Mouse (Mus musculus): ENCODE measurements around the gene Wdsub1. TPM values are rescaled to one million over a fixed set of nuclear protein-coding genes. Genes with fewer than 3 reads are reported as not detected.
A peak's percentile ranks its signal among the peaks of the same experiment; 100 is the strongest.

The Wdsub1 gene
- polyA plus RNA-seq (2014; fragmentation: Nextera tagmentation; extraction: Ambion mirVana): 35.1 and 37.5 TPM in 2 replicates

DNA sequence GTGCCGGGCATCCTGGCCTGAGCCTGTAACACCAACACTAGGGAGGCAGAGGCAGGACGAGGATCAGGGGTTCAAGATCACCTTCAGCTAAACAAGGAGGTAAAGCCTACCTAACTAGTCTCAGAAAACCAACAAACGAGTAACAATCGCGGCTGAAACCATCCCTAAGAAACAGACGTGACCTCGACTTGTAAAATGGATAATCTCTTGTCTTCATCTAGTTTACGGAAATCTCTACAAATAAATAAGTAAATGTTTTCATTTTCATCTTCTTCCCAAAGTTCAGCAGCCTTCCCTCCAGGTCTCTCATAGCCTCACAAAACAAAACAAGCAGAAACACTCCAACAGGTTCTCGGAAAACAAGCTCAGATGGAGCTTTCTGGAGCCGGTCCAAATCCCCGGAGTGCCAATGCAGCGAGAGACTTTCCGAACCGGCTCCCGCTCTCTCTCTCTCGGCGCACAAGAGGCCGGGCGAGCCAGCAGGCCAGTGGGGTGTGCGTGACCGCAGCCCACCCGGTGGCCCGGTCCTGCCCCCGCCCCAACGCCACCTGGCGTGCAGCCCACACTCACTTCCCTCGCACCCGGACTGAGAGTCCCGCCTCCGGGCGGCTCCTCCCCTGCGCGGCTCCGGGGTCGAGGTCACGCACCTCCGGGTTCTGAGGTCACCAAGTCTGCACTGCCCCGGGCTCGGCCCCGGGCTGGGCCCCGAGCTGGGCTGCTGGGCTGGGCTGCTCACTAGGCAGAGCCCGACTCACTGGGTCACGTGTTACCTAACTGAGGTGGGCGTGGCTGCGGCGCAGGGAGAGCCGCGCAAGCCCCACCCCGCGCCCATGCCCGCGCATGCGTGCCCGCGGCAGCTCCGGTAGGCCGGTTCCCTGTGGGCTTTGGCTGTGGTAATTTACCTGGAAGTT is at the start of gene Wdsub1:
Gene Wdsub1, minus strand, starts transcription at position 761 of the 911 bp plus-strand sequence.
- WGBS: 4% methylated on average over 57 of the region's 57 CpGs

DNA sequence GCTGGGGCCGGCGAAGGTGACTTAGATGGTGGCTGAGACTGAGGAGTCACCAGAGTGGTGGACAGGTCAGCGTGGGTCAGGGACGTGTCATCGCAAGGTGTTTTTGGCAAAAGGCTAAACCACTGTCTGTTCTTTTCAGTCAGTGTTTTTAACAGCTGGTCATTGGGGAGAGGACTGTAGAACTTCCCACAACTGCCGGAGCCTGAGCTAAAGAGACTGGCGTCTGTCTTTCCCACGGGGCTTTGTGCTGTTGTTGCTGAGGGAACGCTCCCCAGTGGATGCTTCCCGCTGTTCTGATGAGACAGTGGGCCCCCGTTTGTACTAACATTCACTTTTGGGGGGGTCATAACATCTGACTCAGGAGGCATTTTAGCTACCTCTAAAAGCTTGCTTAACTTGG is 31.2 kb upstream of the Wdsub1 start:
- H3K4me1 ChIP-seq (ENCODE audit: insufficient read depth): no peaks in the 10 kb centered on the region
- no peaks in the 10 kb centered on the region for H3K27me3 ChIP-seq (ENCODE audit: insufficient read depth, low read length)
- no peak for TF ChIP-seq CTCF (IDR thresholded peaks at IDR 0.05; ENCODE audit: low read depth)
- H3K4me2 ChIP-seq: no peak overlapping the region
- H3K36me3 ChIP-seq (ENCODE audit: insufficient read depth): peaks cover 71% of the 10 kb centered on the region
- no peak overlapping the region for H3K27ac ChIP-seq (ENCODE audit: low read depth)
- H3K9me3 ChIP-seq (ENCODE audit: low read depth, low read length): no peaks in the 10 kb centered on the region
- no peak overlapping the region for H3K4me3 ChIP-seq (ENCODE audit: low read depth, low read length)
- H3K9ac ChIP-seq: no peak overlapping the region
- no peak for ATAC-seq (ENCODE audit: insufficient read depth)
- no peak for DNase-seq
- 87% methylated on average over 11 of the region's 11 CpGs for WGBS

More for the DNA sequence above, at the start of gene Wdsub1:
- H3K4me1 ChIP-seq (ENCODE audit: insufficient read depth): peaks cover 5% of the 10 kb centered on the region; the same call in 1 of the 2 replicates
- peak within 1 kb of the TSS; percentile 63 for H3K4me2 ChIP-seq
- peak within 1 kb of the TSS; percentile 78 for H3K9ac ChIP-seq
- H3K27me3 ChIP-seq (ENCODE audit: insufficient read depth, low read length): no peaks in the 10 kb centered on the region
- ATAC-seq (ENCODE audit: insufficient read depth) (peak; percentile 98), DNase-seq (peak; percentile 96)
- H3K27ac ChIP-seq (ENCODE audit: low read depth): peak within 1 kb of the TSS; percentile 73
- TF ChIP-seq CTCF (IDR thresholded peaks at IDR 0.05; ENCODE audit: low read depth): no peak
- H3K9me3 ChIP-seq (ENCODE audit: low read depth, low read length): no peaks in the 10 kb centered on the region
- H3K4me3 ChIP-seq (ENCODE audit: low read depth, low read length): peak within 1 kb of the TSS; percentile 83
- peaks cover 5% of the 10 kb centered on the region; the same call in 1 of the 2 replicates for H3K36me3 ChIP-seq (ENCODE audit: insufficient read depth)

DNA sequence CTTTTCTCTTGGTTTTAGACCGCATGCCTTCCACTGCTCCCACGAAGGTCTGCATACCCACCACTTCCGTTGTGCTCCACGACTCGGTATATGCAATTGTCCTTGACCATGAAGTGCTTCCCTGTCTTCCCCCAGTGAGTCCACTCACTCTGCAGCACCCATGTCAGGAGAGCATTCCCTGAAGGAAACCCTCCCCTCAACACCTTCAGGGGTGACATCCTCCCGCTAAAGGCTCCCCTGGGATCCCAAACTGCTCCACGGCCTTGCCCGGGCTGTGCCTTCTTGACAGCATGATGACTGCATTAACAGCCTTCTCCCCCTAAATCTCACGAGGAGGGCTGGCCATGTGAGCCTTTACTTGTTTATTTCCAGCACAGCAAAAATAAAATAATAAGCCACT is 25.7 kb upstream of the Wdsub1 start:
- no peaks in the 10 kb centered on the region for H3K4me1 ChIP-seq (ENCODE audit: insufficient read depth)
- ATAC-seq (ENCODE audit: insufficient read depth) (no peak), DNase-seq (no peak)
- no peaks in the 10 kb centered on the region for H3K27me3 ChIP-seq (ENCODE audit: insufficient read depth, low read length)
- H3K9ac ChIP-seq: no peak overlapping the region
- no peak overlapping the region for H3K27ac ChIP-seq (ENCODE audit: low read depth)
- H3K4me3 ChIP-seq (ENCODE audit: low read depth, low read length): no peak overlapping the region
- peaks cover 64% of the 10 kb centered on the region for H3K36me3 ChIP-seq (ENCODE audit: insufficient read depth)
- WGBS: 86% methylated on average over 9 of the region's 9 CpGs
- no peak overlapping the region for H3K4me2 ChIP-seq
- no peaks in the 10 kb centered on the region for H3K9me3 ChIP-seq (ENCODE audit: low read depth, low read length)
- no peak for TF ChIP-seq CTCF (IDR thresholded peaks at IDR 0.05; ENCODE audit: low read depth)

GRCm38 (mm10) chr2:59904007-59904406 is 21.6 kb upstream of the Wdsub1 start:
- H3K4me3 ChIP-seq (ENCODE audit: low read depth, low read length): no peak overlapping the region
- 84% methylated on average over 7 of the region's 7 CpGs for WGBS
- DNase-seq: no peak
- H3K4me2 ChIP-seq: no peak overlapping the region
- H3K36me3 ChIP-seq (ENCODE audit: insufficient read depth): peaks cover 56% of the 10 kb centered on the region
- ATAC-seq (ENCODE audit: insufficient read depth): no peak
- no peaks in the 10 kb centered on the region for H3K4me1 ChIP-seq (ENCODE audit: insufficient read depth)
- no peaks in the 10 kb centered on the region for H3K27me3 ChIP-seq (ENCODE audit: insufficient read depth, low read length)
- H3K9ac ChIP-seq: no peak overlapping the region
- H3K27ac ChIP-seq (ENCODE audit: low read depth): no peak overlapping the region
- no peaks in the 10 kb centered on the region for H3K9me3 ChIP-seq (ENCODE audit: low read depth, low read length)
- TF ChIP-seq CTCF (IDR thresholded peaks at IDR 0.05; ENCODE audit: low read depth): no peak

GRCm38 (mm10) chr2:59898666-59899065 is 16.3 kb upstream of the Wdsub1 start:
- Histone ChIP-seq H3K9ac (no peak overlapping the region), H3K36me3 (ENCODE audit: insufficient read depth) (peaks cover 45% of the 10 kb centered on the region), H3K4me1 (ENCODE audit: insufficient read depth) (no peaks in the 10 kb centered on the region), H3K9me3 (ENCODE audit: low read depth, low read length) (no peaks in the 10 kb centered on the region), H3K4me3 (ENCODE audit: low read depth, low read length) (no peak overlapping the region), H3K27me3 (ENCODE audit: insufficient read depth, low read length) (no peaks in the 10 kb centered on the region), H3K27ac (ENCODE audit: low read depth) (no peak overlapping the region), H3K4me2 (no peak overlapping the region)
- DNase-seq (no peak), ATAC-seq (ENCODE audit: insufficient read depth) (no peak)
- TF ChIP-seq CTCF (IDR thresholded peaks at IDR 0.05; ENCODE audit: low read depth): no peak
- WGBS: 82% methylated on average over 4 of the region's 4 CpGs

- ATAC-seq (ENCODE audit: insufficient read depth) (no peak), DNase-seq (no peak)
- H3K36me3 ChIP-seq (ENCODE audit: insufficient read depth): peaks cover 42% of the 10 kb centered on the region
- no peak overlapping the region for H3K27ac ChIP-seq (ENCODE audit: low read depth)
- H3K4me3 ChIP-seq (ENCODE audit: low read depth, low read length): no peak overlapping the region
- no peak for TF ChIP-seq CTCF (IDR thresholded peaks at IDR 0.05; ENCODE audit: low read depth)
- 82% methylated on average over 5 of the region's 7 CpGs for WGBS
- H3K9ac ChIP-seq: no peak overlapping the region
- H3K9me3 ChIP-seq (ENCODE audit: low read depth, low read length): no peaks in the 10 kb centered on the region
- no peaks in the 10 kb centered on the region for H3K4me1 ChIP-seq (ENCODE audit: insufficient read depth)
- H3K4me2 ChIP-seq: no peak overlapping the region
- no peaks in the 10 kb centered on the region for H3K27me3 ChIP-seq (ENCODE audit: insufficient read depth, low read length)
These were observed 15.7 kb upstream of the Wdsub1 start for GRCm38 (mm10) chr2:59898105-59898504.

GRCm38 (mm10) chr2:59896837-59897236 is 14.4 kb upstream of the Wdsub1 start:
- TF ChIP-seq CTCF (IDR thresholded peaks at IDR 0.05; ENCODE audit: low read depth): no peak
- Histone ChIP-seq H3K9ac (no peak overlapping the region), H3K4me2 (no peak overlapping the region), H3K27ac (ENCODE audit: low read depth) (peak overlapping the region; percentile 12; the same call in 1 of the 2 replicates), H3K9me3 (ENCODE audit: low read depth, low read length) (no peaks in the 10 kb centered on the region), H3K27me3 (ENCODE audit: insufficient read depth, low read length) (no peaks in the 10 kb centered on the region), H3K4me1 (ENCODE audit: insufficient read depth) (no peaks in the 10 kb centered on the region), H3K36me3 (ENCODE audit: insufficient read depth) (peaks cover 42% of the 10 kb centered on the region), H3K4me3 (ENCODE audit: low read depth, low read length) (no peak overlapping the region)
- 52% methylated on average over 8 of the region's 8 CpGs for WGBS
- ATAC-seq (ENCODE audit: insufficient read depth) (peak; percentile 75), DNase-seq (peak; percentile 28)
